Mouse (Mus musculus) natural killer cell, adult 2 months (primary cell): Measurements from ENCODE around the gene Sgcb.
A peak's percentile ranks its signal among the peaks of the same experiment; 100 is the strongest.

ENCODE experiments used
- DNase-seq, 2 experiments: peaks; one replicate each; pipeline ENCODE4 v3.0.0; 2022; ENCODE audit warnings: low spot score in 2 of 2

Sgcb gene

GRCm38 (mm10) chr5:73647261-73647900 is at the start of gene Sgcb:
TSS of gene Sgcb (minus strand) at chr5:73647790.
- DNase-seq, result peak; percentile 71 to 80

- DNase-seq, result no peak
Measured at GRCm38 (mm10) chr5:73694254-73695015, 46.8 kb upstream of the Sgcb start.

GRCm38 (mm10) chr5:73693778-73694177 is 46.2 kb upstream of the Sgcb start:
- DNase-seq, result no peak

- no peak for DNase-seq
Measured at GRCm38 (mm10) chr5:73691723-73692520, 44.3 kb upstream of the Sgcb start.

DNA sequence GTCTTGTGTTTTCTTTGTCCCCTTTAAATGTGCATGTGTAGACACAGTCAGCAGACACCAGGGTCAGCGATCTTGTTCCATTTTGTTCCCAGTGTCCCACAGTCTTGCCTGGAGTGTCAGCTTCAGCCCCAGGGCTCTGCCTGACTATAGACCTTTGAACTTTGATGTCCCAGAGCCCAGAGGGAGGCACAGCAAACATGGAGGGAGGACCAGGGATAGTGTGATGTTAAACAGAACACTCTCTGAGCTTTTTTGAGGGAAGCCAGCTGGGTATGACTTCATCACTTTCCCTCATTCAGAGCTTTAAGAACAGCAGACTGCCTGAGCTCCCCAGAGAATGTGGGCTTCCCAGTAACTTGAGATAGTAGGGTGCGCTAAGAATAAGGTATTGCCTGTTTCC is 42.6 kb upstream of the Sgcb start:
- no peak for DNase-seq

DNA sequence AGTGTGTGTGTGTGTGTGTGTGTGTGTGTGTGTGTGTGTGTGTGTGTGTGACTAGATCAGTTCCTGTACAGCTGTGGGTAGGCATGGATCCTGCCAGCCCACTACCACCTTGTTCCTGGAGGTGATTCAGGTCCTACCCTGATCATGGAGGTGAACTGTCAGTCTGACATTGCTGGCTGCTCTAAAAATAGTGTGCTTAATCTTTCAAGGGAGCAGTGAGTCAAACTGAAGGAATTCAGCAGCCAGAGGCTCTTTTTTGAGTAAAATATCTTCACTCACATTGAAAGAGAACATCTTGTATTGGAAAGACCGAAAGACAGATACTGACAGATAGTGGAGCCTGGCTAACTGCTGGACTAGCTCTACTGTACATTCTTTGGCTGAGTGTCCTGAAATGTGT is 41.0 kb upstream of the Sgcb start:
- DNase-seq, result no peak

GRCm38 (mm10) chr5:73686149-73686548 is 38.6 kb upstream of the Sgcb start:
- no peak for DNase-seq

- DNase-seq, result no peak
Measured at GRCm38 (mm10) chr5:73683706-73684409, 36.3 kb upstream of the Sgcb start.

- DNase-seq, result no peak
Measured at GRCm38 (mm10) chr5:73683221-73683620, 35.6 kb upstream of the Sgcb start.

DNA sequence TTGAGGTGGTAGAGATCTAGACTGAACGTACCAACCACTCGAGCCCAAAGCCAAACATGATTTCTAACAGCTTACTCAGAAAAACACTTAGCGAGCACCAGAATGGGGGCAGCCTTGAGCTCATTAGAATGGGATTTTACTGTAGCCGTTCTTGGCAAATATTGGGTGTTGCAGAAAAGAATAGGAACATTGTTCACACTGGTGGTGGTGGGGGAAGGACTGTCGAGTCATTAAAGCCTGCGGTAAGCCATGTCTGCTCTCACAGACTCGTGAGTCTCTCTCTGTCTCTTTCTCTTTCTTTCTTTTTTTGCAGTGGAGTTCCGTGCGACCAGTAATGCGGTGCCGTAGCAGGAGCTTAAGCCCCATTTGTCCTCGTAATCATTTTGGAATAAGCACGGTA is 29.0 kb upstream of the Sgcb start:
- DNase-seq, result no peak

- no peak for DNase-seq
Measured at GRCm38 (mm10) chr5:73675604-73676003, 28.0 kb upstream of the Sgcb start.

DNA sequence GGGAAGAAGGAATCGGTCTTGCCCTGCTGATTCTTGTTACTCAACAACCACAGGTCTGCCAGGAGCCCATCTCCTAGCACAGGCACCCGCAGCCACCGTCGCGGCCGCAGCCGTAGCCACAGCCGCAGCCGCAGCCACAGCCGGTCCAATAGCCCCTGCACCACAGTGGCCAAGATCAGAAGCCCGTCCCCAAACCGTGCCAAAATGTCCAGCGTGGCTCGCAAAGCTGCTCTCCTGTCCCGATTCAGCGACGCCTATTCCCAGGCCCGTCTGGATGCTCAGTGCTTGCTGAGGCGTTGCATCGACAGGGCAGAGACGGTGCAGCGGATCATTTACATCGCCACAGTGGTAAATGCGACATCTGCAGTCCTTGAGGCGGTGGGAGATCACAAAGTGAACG is 21.8 kb upstream of the Sgcb start:
- DNase-seq, result no peak

DNA sequence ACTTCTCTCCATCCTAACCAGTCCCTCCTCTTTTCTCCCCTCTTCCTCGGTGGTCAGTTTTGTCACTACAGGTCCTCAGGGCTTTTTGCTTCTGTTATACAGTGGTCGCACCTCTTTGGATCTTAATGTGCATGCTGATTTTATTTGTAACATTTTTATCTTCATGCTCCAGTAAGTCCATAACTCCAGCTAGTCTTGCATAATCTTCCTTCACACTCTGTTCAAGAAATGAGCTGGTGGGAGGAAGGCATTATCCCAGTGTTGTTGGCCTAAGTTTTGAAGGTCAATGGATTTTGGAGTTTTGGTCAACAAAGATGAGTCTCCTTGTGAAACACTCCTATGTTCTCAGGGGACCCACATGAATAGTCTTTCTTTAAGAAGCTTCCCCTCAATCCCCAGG is 20.3 kb upstream of the Sgcb start:
- no peak for DNase-seq

- DNase-seq, result no peak
Measured at GRCm38 (mm10) chr5:73666695-73667094, 19.1 kb upstream of the Sgcb start.

DNA sequence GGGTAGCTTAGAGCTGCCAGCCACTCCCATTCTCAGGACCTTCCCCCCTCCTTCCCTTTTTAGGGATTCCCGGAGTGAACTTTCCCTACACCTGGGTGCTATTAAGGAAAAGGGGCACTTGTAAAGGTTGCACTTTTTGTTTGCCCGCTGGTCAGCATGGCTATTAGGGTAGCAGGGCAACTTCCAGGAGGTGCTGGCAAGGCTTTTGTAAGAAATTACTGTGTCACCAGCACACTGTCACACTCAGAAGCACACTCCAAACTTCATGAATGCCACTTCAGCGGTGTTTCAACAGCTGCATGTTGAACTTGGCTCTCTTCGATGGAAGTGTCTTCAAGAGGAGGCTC is 4.2 kb upstream of the Sgcb start:
- DNase-seq, result no peak

DNA sequence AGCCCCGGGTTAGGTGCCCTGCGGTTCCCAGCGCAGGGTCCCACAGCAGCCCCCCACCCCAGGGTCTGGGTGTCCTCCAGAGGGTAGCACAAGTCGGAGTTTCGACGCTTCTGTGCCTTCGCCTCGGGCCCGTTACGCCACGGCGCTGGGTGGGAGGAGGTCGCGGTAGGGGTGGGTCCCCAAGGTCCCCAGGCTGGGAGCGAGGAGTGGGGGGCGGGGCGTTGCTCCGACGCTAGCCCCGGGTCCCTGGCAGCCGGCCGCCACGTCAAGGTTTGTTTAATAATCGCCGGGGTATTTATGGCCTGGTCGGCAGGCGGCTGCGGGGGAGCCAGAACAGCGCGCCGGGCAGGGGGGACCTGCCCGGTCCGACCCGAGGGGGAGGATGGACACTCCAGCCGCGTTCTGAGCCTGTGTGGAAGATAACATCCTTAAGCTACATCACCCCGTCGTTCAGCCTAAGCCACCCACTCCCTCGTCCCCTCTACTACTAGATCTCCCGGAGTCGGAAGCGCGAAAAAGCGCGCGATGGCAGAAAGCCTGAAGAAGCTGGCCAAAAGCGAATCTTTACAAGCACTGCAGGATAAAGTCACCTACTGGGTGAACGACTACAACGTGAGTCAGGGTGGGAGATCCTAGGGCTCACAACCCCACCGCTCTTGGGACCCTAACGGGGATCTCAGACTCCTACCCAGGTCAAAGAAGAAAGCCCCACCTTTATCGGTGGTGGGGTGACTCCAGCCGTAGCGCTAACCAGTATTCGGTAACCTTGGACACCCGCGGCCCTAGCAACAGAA is 3.7 kb upstream of the Sgcb start, which contains the start of gene Spata18:
Gene Spata18 (plus strand): TSS at position 319 of the 794 bp plus-strand sequence.
- no peak for DNase-seq

DNA sequence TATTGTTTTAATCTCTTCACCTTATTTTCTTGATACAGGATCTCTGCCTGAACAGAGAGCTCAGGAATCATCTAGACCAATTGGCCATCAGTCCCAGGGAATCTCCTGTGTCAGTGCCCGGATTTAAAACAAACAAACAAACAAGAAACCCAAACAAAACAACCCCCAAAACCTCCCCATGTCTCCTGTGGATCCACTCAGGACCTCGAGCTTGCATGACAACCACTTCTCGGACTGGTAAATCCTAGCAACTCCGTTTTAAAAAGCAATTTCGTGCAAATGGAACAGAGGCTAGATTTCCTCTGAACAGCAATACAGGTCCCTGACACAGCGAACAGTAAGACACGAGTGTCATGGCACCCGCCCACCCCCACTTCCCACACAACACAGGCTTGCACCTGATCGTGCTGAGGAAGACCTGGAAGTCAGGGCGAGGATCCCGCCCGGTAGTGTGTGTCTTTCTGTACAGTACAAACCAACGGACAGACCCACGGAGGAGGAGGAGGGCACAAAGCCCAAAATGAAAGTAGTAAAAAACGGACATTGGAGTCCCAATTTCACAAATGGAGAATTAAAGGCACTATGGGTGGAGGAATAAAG is 2.9 kb upstream of the Sgcb start:
- peak in 1 of 2 experiments; percentile 3 for DNase-seq

DNA sequence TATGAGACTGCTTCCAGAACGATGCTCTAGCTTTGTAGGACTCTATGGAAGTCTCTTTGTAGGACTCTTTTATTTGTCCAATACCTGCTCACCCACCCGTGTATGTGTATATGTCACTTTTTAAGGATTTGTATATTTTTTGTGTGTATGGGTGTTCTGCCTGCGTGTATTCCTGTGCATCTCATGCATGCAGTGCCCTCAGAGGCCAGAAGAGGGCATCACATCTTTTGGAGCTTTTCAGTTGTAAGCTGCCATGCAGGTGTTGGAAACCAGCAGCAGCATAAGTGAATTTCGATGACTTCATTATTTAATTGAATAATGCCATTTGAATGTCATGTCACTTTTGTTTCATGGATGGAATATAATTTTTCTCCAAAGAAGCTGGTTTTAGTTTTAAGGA is 5.5 kb downstream of the Sgcb start:
- peak in 1 of 2 experiments; percentile 25 for DNase-seq

DNA sequence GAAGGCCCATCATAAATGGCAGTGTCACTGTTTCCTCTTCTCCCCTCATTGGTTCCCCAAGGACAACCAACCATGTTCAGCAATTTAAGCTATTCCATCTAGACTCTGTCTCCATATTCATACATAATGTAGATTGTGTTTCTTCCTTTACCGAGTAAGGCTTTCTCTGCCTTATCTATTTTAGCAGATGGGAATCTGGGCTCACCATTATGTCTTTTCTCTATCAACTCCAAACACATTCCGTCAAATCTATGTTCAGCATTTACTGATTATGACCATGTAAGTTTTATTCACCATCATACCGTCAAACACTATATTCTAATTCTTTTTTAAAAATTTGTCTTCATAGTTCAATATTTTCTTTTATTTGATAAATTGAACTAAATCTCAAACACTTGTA is 6.5 kb downstream of the Sgcb start:
- no peak for DNase-seq

DNA sequence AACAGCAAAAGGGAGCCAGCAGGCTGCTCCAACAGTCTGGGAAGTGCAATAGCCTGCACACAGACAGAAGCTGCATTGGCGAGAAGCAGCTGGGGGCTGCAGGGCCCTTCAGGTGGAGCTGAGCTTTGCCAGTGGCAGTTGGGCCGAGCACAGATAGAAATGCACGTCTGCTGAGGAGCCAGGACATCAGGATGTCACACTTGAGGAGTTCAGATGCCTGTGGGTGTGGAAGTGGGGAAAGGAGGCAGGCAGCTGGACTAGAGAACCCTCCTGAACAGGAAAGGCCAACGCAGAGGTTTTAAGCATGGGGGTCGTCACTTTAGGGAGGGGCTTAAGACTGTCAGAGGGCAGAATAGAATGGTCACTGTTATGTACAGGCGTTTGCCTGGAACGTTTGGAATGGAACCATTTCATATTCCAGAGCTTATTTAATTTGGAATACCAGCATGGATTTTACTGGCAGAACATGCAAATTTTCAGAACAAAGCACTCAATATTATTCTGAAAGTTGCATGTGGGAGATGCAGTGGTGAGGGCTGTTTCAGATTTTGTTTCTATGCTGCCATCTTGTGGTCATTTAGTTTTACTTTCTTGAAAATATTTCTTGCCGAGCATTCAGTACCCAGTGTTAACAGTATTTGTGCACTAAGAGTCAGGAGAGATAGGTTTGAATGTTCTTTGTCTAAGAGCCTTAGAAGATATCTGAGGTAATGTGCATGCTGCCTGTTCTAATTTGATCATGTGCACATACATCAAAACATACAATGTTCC is 10.1 kb downstream of the Sgcb start:
- no peak for DNase-seq
